Mouse (Mus musculus): ENCODE results near the gene F11. TPM values are rescaled to one million over a fixed set of nuclear protein-coding genes. Genes with fewer than 3 reads are reported as not detected.

Gene F11
- polyA plus RNA-seq (2015; fragmentation: Nextera tagmentation; extraction: Ambion mirVana): 0.93 and 1.5 TPM in 2 replicates

DNA sequence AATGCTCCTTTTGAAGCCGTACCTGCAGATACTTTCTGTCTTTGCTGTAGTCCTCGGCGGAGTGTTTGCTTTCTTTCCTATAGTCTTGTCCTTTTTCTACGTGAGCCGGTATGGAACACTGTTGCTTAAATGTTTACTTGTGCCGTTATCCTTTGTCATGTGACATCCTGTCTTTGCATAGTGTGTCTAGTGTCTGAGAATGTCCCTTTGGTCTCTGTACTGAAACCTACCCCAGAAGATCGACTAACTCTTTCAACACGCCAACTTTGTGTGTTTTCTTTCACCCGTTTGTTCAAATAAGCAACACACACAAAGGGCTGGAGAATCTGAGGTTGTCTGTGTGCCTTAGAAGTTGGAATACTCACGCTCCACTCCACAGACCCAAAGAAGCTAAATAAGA is at the start of gene F11:
TSS of gene F11 (minus strand) at position 112 of the 400 bp plus-strand sequence.
- no peak within 1 kb of the TSS for H3K27ac ChIP-seq
- H3K4me1 ChIP-seq: no peaks in the 10 kb centered on the region
- no peaks in the 10 kb centered on the region for H3K9me3 ChIP-seq
- no peaks in the 10 kb centered on the region for H3K36me3 ChIP-seq
- H3K4me3 ChIP-seq (replicated peaks): no peak within 1 kb of the TSS
- H3K27me3 ChIP-seq (replicated peaks): no peaks in the 10 kb centered on the region
- H3K9ac ChIP-seq: no peak within 1 kb of the TSS
- 66% methylated on average over 10 of the region's 10 CpGs for WGBS
- no peak for ATAC-seq (ENCODE audit: insufficient read depth, low FRiP score, low read depth)
- H3K4me2 ChIP-seq: no peak within 1 kb of the TSS

DNA sequence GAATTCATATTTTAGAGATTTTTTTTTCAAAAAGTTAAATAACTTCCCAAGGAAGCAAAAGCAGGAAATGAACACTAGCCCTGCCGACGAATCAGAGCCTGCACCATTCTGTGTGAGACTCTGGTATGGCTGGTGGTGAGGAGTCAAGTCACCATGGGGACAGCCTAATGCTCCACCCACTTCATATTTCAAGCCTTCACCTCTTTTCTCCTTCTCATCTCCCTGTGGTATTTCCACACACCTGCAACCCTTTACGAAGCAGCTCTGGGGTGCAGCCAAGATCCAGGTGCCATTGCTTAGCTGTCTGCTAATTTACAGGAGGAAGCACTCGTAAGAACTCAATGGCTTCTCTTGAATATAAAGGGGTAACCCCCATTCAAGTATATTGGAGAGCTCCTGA is 49.1 kb upstream of the F11 start:
- H3K27ac ChIP-seq: no peak overlapping the region
- no peak overlapping the region for H3K4me3 ChIP-seq (replicated peaks)
- no peak for ATAC-seq (ENCODE audit: insufficient read depth, low FRiP score, low read depth)
- no peaks in the 10 kb centered on the region for H3K36me3 ChIP-seq
- WGBS: 77% methylated on average over 4 of the region's 4 CpGs
- H3K4me2 ChIP-seq: no peak overlapping the region
- no peaks in the 10 kb centered on the region for H3K27me3 ChIP-seq (replicated peaks)
- no peaks in the 10 kb centered on the region for H3K9me3 ChIP-seq
- H3K4me1 ChIP-seq: no peaks in the 10 kb centered on the region
- H3K9ac ChIP-seq: no peak overlapping the region

GRCm38 (mm10) chr8:45308366-45308765 is 46.5 kb upstream of the F11 start, which contains the start of gene Gm45753:
Gene Gm45753, minus strand, starts transcription at chr8:45308466.
- no peak for ATAC-seq (ENCODE audit: insufficient read depth, low FRiP score, low read depth)
- H3K27me3 ChIP-seq (replicated peaks): no peaks in the 10 kb centered on the region
- no peaks in the 10 kb centered on the region for H3K4me1 ChIP-seq
- H3K9me3 ChIP-seq: no peaks in the 10 kb centered on the region
- no peaks in the 10 kb centered on the region for H3K36me3 ChIP-seq
- WGBS: 80% methylated on average over 13 of the region's 13 CpGs
- H3K4me2 ChIP-seq: no peak within 1 kb of the TSS
- H3K9ac ChIP-seq: no peak within 1 kb of the TSS
- no peak within 1 kb of the TSS for H3K27ac ChIP-seq
- no peak within 1 kb of the TSS for H3K4me3 ChIP-seq (replicated peaks)

GRCm38 (mm10) chr8:45305479-45305878 is 43.6 kb upstream of the F11 start:
- Histone ChIP-seq H3K9me3 (no peaks in the 10 kb centered on the region), H3K4me2 (no peak overlapping the region), H3K36me3 (no peaks in the 10 kb centered on the region), H3K9ac (no peak overlapping the region), H3K4me3 (replicated peaks) (no peak overlapping the region), H3K27ac (no peak overlapping the region), H3K27me3 (replicated peaks) (no peaks in the 10 kb centered on the region), H3K4me1 (no peaks in the 10 kb centered on the region)
- 76% methylated on average over 1 of the region's 1 CpGs for WGBS
- no peak for ATAC-seq (ENCODE audit: insufficient read depth, low FRiP score, low read depth)

DNA sequence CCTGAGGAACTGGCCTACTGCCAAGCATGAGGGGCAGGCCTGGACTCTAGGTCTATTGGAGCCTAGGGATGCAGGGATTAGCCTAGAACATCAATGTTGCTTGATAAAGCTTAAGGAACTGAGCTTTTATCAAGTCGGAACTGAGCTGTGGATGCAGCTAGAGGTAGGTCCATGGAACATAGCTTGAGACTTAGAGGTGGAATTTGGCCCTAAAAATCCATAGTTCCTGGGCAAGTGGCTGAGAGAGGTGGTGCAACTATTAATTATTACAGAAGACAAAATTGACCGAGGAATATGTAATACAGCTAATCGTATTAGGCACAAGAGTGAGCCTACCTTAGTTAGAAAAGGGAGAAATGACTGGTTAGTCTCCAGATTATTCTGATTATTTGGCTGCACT is 42.5 kb upstream of the F11 start:
- no peak for ATAC-seq (ENCODE audit: insufficient read depth, low FRiP score, low read depth)
- no peaks in the 10 kb centered on the region for H3K27me3 ChIP-seq (replicated peaks)
- H3K4me2 ChIP-seq: no peak overlapping the region
- H3K4me1 ChIP-seq: no peaks in the 10 kb centered on the region
- no peak overlapping the region for H3K27ac ChIP-seq
- H3K9ac ChIP-seq: no peak overlapping the region
- H3K4me3 ChIP-seq (replicated peaks): no peak overlapping the region
- no peaks in the 10 kb centered on the region for H3K9me3 ChIP-seq
- H3K36me3 ChIP-seq: no peaks in the 10 kb centered on the region
- WGBS: 89% methylated on average over 3 of the region's 3 CpGs

- 83% methylated on average over 8 of the region's 8 CpGs for WGBS
- Histone ChIP-seq H3K4me3 (replicated peaks) (no peak overlapping the region), H3K27ac (no peak overlapping the region), H3K36me3 (no peaks in the 10 kb centered on the region), H3K4me1 (no peaks in the 10 kb centered on the region), H3K9me3 (no peaks in the 10 kb centered on the region), H3K27me3 (replicated peaks) (no peaks in the 10 kb centered on the region), H3K4me2 (no peak overlapping the region), H3K9ac (no peak overlapping the region)
- ATAC-seq (ENCODE audit: insufficient read depth, low FRiP score, low read depth): no peak
These were observed 40.6 kb upstream of the F11 start for GRCm38 (mm10) chr8:45302390-45302789.

- Histone ChIP-seq H3K36me3 (no peaks in the 10 kb centered on the region), H3K27ac (no peak overlapping the region), H3K4me1 (no peaks in the 10 kb centered on the region), H3K4me3 (replicated peaks) (no peak overlapping the region), H3K27me3 (replicated peaks) (no peaks in the 10 kb centered on the region), H3K4me2 (no peak overlapping the region), H3K9ac (no peak overlapping the region), H3K9me3 (no peaks in the 10 kb centered on the region)
- ATAC-seq (ENCODE audit: insufficient read depth, low FRiP score, low read depth): no peak
- 89% methylated on average over 6 of the region's 6 CpGs for WGBS
These were observed 33.4 kb upstream of the F11 start for GRCm38 (mm10) chr8:45295276-45295675.

- no peak within 1 kb of the TSS for H3K4me2 ChIP-seq
- no peak within 1 kb of the TSS for H3K27ac ChIP-seq
- no peak for ATAC-seq (ENCODE audit: insufficient read depth, low FRiP score, low read depth)
- no peak within 1 kb of the TSS for H3K9ac ChIP-seq
- H3K4me1 ChIP-seq: no peaks in the 10 kb centered on the region
- no peaks in the 10 kb centered on the region for H3K36me3 ChIP-seq
- H3K9me3 ChIP-seq: no peaks in the 10 kb centered on the region
- WGBS: 73% methylated on average over 7 of the region's 7 CpGs
- H3K27me3 ChIP-seq (replicated peaks): no peaks in the 10 kb centered on the region
- H3K4me3 ChIP-seq (replicated peaks): no peak within 1 kb of the TSS
These were observed 32.9 kb upstream of the F11 start, which contains the start of gene Klkb1 for GRCm38 (mm10) chr8:45294687-45295086. Gene Klkb1, minus strand, starts transcription at chr8:45294859.

DNA sequence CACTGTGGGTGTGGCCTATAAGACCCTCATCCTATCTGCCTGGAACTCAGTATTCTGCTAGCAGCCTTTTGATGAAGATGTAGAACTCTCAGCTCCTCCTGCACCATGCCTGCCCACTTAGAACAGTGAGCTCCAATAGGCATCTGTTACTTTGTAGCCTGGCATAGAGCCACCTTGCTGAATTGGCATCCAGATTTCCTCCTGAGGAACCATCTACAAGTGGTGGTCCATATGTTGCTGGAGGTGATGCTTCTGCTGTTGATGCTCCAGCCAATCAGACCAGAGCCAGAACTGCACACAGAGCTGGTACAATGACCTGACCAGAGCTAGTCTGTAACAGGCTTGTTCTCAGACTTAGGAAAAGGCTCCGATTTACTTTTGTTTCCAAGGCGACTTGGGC is 30.0 kb upstream of the F11 start:
- no peaks in the 10 kb centered on the region for H3K4me1 ChIP-seq
- no peaks in the 10 kb centered on the region for H3K9me3 ChIP-seq
- H3K4me3 ChIP-seq (replicated peaks): no peak overlapping the region
- ATAC-seq (ENCODE audit: insufficient read depth, low FRiP score, low read depth): no peak
- H3K27ac ChIP-seq: no peak overlapping the region
- H3K9ac ChIP-seq: no peak overlapping the region
- H3K27me3 ChIP-seq (replicated peaks): no peaks in the 10 kb centered on the region
- H3K4me2 ChIP-seq: no peak overlapping the region
- H3K36me3 ChIP-seq: no peaks in the 10 kb centered on the region
- 85% methylated on average over 2 of the region's 2 CpGs for WGBS

DNA sequence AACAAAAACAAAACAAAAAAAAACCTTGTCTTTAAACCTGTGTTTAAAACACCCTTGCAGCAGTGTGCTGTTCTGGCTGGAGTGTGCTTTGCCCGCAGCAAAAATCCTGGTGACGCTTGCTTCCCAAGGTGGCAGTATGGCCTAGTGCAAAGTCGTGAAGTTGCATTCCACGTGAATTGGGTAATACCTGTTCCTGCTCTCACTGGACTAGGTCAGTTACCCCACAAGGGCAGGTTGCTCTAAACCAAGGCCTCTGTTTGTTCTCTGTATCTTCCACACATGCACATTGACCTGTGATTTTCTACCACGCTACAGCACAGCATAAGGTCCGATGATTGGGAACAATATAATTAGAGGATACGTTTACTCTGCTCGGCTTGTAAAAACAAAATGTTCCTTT is 19.8 kb upstream of the F11 start:
- H3K27ac ChIP-seq: no peak overlapping the region
- H3K9me3 ChIP-seq: no peaks in the 10 kb centered on the region
- no peak for ATAC-seq (ENCODE audit: insufficient read depth, low FRiP score, low read depth)
- H3K27me3 ChIP-seq (replicated peaks): no peaks in the 10 kb centered on the region
- no peaks in the 10 kb centered on the region for H3K36me3 ChIP-seq
- 71% methylated on average over 8 of the region's 8 CpGs for WGBS
- no peaks in the 10 kb centered on the region for H3K4me1 ChIP-seq
- no peak overlapping the region for H3K4me3 ChIP-seq (replicated peaks)
- H3K9ac ChIP-seq: no peak overlapping the region
- H3K4me2 ChIP-seq: no peak overlapping the region

DNA sequence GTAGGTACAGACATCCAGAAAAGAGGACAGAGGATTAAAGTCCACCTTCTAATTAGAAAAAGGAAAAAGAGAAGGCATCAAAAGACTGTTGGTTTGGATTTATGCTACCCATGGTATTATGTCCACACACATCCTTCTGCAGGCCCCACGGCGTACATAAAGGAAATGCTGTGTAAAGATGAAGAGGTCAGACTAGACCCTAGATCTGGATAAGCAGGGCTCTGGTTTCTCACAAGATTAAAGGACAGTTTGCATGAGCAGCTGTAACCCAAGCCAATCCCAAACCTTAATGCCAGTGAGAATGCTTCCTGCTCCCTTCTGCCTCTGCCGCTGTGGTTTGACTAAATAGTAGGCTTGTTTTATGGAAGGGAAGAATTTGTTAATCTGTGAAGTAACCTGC is 15.6 kb upstream of the F11 start:
- Histone ChIP-seq H3K4me1 (no peaks in the 10 kb centered on the region), H3K27me3 (replicated peaks) (no peaks in the 10 kb centered on the region), H3K4me3 (replicated peaks) (no peak overlapping the region), H3K4me2 (no peak overlapping the region), H3K9ac (no peak overlapping the region), H3K27ac (no peak overlapping the region), H3K9me3 (no peaks in the 10 kb centered on the region), H3K36me3 (no peaks in the 10 kb centered on the region)
- no peak for ATAC-seq (ENCODE audit: insufficient read depth, low FRiP score, low read depth)
- 51% methylated on average over 3 of the region's 3 CpGs for WGBS

GRCm38 (mm10) chr8:45274317-45274716 is 12.5 kb upstream of the F11 start:
- Histone ChIP-seq H3K4me3 (replicated peaks) (no peak overlapping the region), H3K36me3 (no peaks in the 10 kb centered on the region), H3K4me1 (no peaks in the 10 kb centered on the region), H3K9me3 (no peaks in the 10 kb centered on the region), H3K4me2 (no peak overlapping the region), H3K27ac (no peak overlapping the region), H3K27me3 (replicated peaks) (no peaks in the 10 kb centered on the region), H3K9ac (no peak overlapping the region)
- WGBS: 71% methylated on average over 4 of the region's 4 CpGs
- ATAC-seq (ENCODE audit: insufficient read depth, low FRiP score, low read depth): no peak

- Histone ChIP-seq H3K9me3 (no peaks in the 10 kb centered on the region), H3K36me3 (no peaks in the 10 kb centered on the region), H3K9ac (no peak overlapping the region), H3K4me3 (replicated peaks) (no peak overlapping the region), H3K4me2 (no peak overlapping the region), H3K27me3 (replicated peaks) (no peaks in the 10 kb centered on the region), H3K27ac (no peak overlapping the region), H3K4me1 (no peaks in the 10 kb centered on the region)
- no peak for ATAC-seq (ENCODE audit: insufficient read depth, low FRiP score, low read depth)
These were observed 7.2 kb upstream of the F11 start for GRCm38 (mm10) chr8:45269056-45269455.

All from stomach, embryonic 15.5 days (tissue).